Mouse (Mus musculus): Measurements from ENCODE around the gene Shmt2. TPM values are rescaled to one million over a fixed set of nuclear protein-coding genes. Genes with fewer than 3 reads are reported as not detected.

Shmt2 gene
- polyA plus RNA-seq, 1 experiment from 2014 or later = 104 TPM

- H3K4me1 ChIP-seq (ENCODE audit: control insufficient read depth, insufficient read depth, low read length) = peaks cover 78% of the 10 kb centered on the region
- no peak for ATAC-seq (ENCODE audit: insufficient number of reproducible peaks, low FRiP score, low TSS enrichment, low read depth)
- under 1% methylated on average over 42 of the region's 46 CpGs for whole genome bisulfite sequencing
Observed at GRCm38 (mm10) chr10:127511634-127512306, 10.5 kb downstream of the Shmt2 start.

GRCm38 (mm10) chr10:127510895-127511617, 11.2 kb downstream of the Shmt2 start:
- no peak overlapping the region for H3K27ac ChIP-seq (replicated peaks; ENCODE audit: low read depth, low read length)

More at GRCm38 (mm10) chr10:127511634-127512306, 10.5 kb downstream of the Shmt2 start:
- H3K36me3 ChIP-seq (ENCODE audit: control insufficient read depth, insufficient read depth, low read length) = no peaks in the 10 kb centered on the region; the same call in 1 of the 2 replicates
- H3K27ac ChIP-seq (replicated peaks; ENCODE audit: low read depth, low read length) = no peak overlapping the region
- DNase-seq (ENCODE audit: low spot score) = peak; percentile 67
- peaks cover 53% of the 10 kb centered on the region for H3K27me3 ChIP-seq (ENCODE audit: control insufficient read depth, insufficient read depth, low read length)
- peak overlapping the region; percentile 76 for H3K4me2 ChIP-seq (ENCODE audit: low read depth, severe bottlenecking)
- peak overlapping the region; percentile 37 for H3K4me3 ChIP-seq (ENCODE audit: low read depth, low read length)
- no peaks in the 10 kb centered on the region for H3K9me3 ChIP-seq (ENCODE audit: control insufficient read depth, low read length)
- H3K9ac ChIP-seq (ENCODE audit: low read length) = peak overlapping the region; percentile 55

DNA sequence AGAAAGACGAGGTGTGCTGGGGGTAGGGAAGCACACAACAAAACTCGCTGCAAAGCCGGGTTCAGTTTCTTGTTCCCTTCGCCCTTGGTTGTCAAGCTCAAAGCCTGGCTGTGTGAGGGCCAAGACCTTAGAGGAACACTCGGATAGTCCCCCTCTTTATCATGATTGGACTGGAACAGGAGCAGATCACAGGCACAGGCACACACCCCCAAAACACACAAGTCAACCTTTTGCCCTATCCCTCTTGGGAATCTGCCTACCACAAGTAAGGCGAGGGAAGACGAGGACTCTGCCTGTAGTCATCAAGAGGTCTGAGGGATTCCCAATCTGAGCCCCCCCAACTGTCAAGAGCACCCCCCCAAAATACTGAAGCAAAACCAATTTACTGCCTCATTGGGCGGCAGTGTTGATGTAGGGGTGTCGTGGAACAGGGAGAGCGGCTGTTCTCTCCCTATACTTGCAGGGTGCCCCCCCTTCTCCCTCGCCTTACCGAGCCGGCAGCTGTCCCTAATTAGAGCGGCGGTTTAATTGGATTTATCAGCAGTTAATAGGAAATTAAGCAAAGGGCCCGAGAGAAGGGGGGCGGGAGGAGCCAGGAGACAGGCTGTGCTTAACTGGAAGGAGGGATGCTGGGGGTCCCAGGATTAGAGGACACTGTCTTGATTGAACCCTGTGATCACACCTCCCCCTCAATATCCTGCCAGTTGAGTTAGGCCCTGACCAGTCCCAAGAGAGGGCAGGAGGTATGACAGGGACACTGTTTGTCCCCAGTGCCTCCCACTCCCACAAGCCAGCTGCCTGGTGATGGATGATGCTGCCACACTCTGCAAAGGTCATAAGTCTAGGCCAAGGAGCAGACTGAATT, 12.2 kb downstream of the Shmt2 start:
- Histone ChIP-seq H3K27ac (replicated peaks; ENCODE audit: low read depth, low read length) (no peak overlapping the region), H3K36me3 (ENCODE audit: control insufficient read depth, insufficient read depth, low read length) (no peaks in the 10 kb centered on the region; the same call in 1 of the 2 replicates), H3K9ac (ENCODE audit: low read length) (no peak overlapping the region), H3K27me3 (ENCODE audit: control insufficient read depth, insufficient read depth, low read length) (peaks cover 51% of the 10 kb centered on the region), H3K9me3 (ENCODE audit: control insufficient read depth, low read length) (no peaks in the 10 kb centered on the region), H3K4me1 (ENCODE audit: control insufficient read depth, insufficient read depth, low read length) (peaks cover 61% of the 10 kb centered on the region), H3K4me3 (ENCODE audit: low read depth, low read length) (peak overlapping the region; percentile 31; the same call in 1 of the 2 replicates), H3K4me2 (ENCODE audit: low read depth, severe bottlenecking) (peak overlapping the region; percentile 61)
- ATAC-seq (ENCODE audit: insufficient number of reproducible peaks, low FRiP score, low TSS enrichment, low read depth) = no peak
- 1% methylated on average over 17 of the region's 17 CpGs for WGBS
- DNase-seq (ENCODE audit: low spot score) = peak; percentile 36

More at GRCm38 (mm10) chr10:127510895-127511617, 11.2 kb downstream of the Shmt2 start:
- Histone ChIP-seq H3K4me2 (ENCODE audit: low read depth, severe bottlenecking) (peak overlapping the region; percentile 76), H3K4me3 (ENCODE audit: low read depth, low read length) (no peak overlapping the region), H3K9me3 (ENCODE audit: control insufficient read depth, low read length) (no peaks in the 10 kb centered on the region), H3K36me3 (ENCODE audit: control insufficient read depth, insufficient read depth, low read length) (no peaks in the 10 kb centered on the region; the same call in 1 of the 2 replicates), H3K9ac (ENCODE audit: low read length) (peak overlapping the region; percentile 55; the same call in 1 of the 2 replicates), H3K4me1 (ENCODE audit: control insufficient read depth, insufficient read depth, low read length) (peaks cover 71% of the 10 kb centered on the region), H3K27me3 (ENCODE audit: control insufficient read depth, insufficient read depth, low read length) (peaks cover 53% of the 10 kb centered on the region)
- ATAC-seq (ENCODE audit: insufficient number of reproducible peaks, low FRiP score, low TSS enrichment, low read depth) (no peak), DNase-seq (ENCODE audit: low spot score) (peak; percentile 70)
- WGBS = 1% methylated on average over 11 of the region's 11 CpGs

- H3K4me2 ChIP-seq (ENCODE audit: low read depth, severe bottlenecking) = peak overlapping the region; percentile 61
- H3K4me1 ChIP-seq (ENCODE audit: control insufficient read depth, insufficient read depth, low read length) = peaks cover 53% of the 10 kb centered on the region
- H3K4me3 ChIP-seq (ENCODE audit: low read depth, low read length) = peak overlapping the region; percentile 31
- H3K27ac ChIP-seq (replicated peaks; ENCODE audit: low read depth, low read length) = no peak overlapping the region
- H3K27me3 ChIP-seq (ENCODE audit: control insufficient read depth, insufficient read depth, low read length) = peaks cover 43% of the 10 kb centered on the region
- no peaks in the 10 kb centered on the region; the same call in 1 of the 2 replicates for H3K36me3 ChIP-seq (ENCODE audit: control insufficient read depth, insufficient read depth, low read length)
- peak overlapping the region; percentile 27; the same call in 1 of the 2 replicates for H3K9ac ChIP-seq (ENCODE audit: low read length)
- ATAC-seq (ENCODE audit: insufficient number of reproducible peaks, low FRiP score, low TSS enrichment, low read depth) = peak; percentile 41; the same call in 1 of the 2 replicates
- no peaks in the 10 kb centered on the region for H3K9me3 ChIP-seq (ENCODE audit: control insufficient read depth, low read length)
- DNase-seq (ENCODE audit: low spot score) = peak; percentile 98
- WGBS = 0% methylated on average over 35 of the region's 35 CpGs
Observed at GRCm38 (mm10) chr10:127509051-127509836, 13.0 kb downstream of the Shmt2 start.

DNA sequence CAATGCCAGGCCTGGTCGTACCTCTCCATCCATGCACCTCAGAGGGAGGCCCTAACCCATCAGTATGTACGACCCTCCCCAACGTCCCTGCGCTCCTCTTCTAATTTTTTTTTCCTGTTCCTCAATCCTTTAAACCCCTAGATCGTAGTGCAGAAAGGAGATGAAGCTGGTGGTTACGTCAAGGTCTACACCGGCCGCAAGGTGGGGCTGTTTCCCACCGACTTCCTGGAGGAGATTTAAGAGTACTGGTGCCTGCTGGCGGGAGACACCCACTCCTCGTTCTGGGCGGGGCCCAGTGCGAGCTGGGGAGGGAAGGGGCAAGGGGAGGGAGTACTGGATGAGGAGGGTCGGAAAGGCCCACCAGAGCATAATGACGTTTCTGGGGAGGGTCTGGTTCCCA, 14.0 kb downstream of the Shmt2 start:
- 3% methylated on average over 15 of the region's 15 CpGs for WGBS
- H3K4me3 ChIP-seq (ENCODE audit: low read depth, low read length) = no peak overlapping the region
- no peak overlapping the region for H3K27ac ChIP-seq (replicated peaks; ENCODE audit: low read depth, low read length)
- peaks cover 34% of the 10 kb centered on the region for H3K27me3 ChIP-seq (ENCODE audit: control insufficient read depth, insufficient read depth, low read length)
- H3K9ac ChIP-seq (ENCODE audit: low read length) = no peak overlapping the region
- no peak for ATAC-seq (ENCODE audit: insufficient number of reproducible peaks, low FRiP score, low TSS enrichment, low read depth)
- H3K9me3 ChIP-seq (ENCODE audit: control insufficient read depth, low read length) = no peaks in the 10 kb centered on the region
- peaks cover 45% of the 10 kb centered on the region for H3K4me1 ChIP-seq (ENCODE audit: control insufficient read depth, insufficient read depth, low read length)
- no peaks in the 10 kb centered on the region; the same call in 1 of the 2 replicates for H3K36me3 ChIP-seq (ENCODE audit: control insufficient read depth, insufficient read depth, low read length)
- 0 out of 2 replicates have a peak overlapping the region, but pooled peaks have one; percentile 10 for H3K4me2 ChIP-seq (ENCODE audit: low read depth, severe bottlenecking)
- peak; percentile 89 for DNase-seq (ENCODE audit: low spot score)

DNA sequence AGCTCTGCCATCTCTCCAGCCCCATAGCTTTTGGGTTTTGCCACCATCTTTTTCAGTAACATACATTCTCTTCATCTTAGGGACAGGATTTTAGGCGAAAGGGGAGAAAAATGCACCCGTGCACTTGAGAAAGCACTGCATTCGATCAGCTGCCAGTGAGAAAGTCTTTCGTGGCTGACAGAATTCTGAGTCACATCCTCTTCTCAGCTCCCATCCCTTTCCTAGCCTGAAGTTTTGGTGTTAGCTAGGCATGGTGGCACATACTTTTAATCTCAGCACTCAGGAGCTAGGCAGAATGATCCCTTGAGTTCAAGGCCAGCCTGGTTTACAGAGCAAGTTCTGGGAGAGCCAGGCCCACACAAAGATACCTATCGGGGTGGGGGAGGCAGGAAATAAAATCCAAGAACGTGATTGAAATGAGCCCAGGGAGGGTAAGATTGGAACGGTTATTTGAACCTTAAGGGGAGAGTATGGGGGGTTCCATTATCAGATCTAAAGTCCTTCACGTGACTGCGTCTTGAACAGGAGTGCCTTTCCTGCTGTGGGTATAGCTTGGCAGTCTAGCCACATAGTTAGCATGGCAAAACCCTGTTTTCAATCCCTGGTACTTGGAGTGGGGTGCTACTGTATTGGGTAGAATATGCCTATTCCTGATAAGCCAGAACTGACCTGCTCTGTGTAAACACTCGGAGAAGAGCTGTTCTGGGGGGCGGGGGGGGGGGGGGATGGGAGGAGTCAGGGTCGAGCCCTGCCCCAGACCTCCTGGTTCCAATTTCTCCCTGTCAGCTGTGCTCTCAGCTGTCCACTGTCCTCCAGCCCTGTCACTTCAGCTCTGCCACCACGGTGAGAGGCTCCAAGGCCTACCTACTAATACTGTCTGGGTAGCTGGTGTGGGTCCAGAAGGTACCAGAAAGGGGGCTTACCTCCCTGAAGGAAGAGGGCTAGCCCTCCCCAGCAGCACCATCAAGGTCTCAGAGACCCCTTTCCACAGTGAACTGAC, 21.1 kb downstream of the Shmt2 start, which contains the start of gene Stac3:
Stac3 (plus strand) TSS at position 793 of the 1,000 bp plus-strand sequence.
- peaks cover 11% of the 10 kb centered on the region; the same call in 1 of the 2 replicates for H3K36me3 ChIP-seq (ENCODE audit: control insufficient read depth, insufficient read depth, low read length)
- ATAC-seq (ENCODE audit: insufficient number of reproducible peaks, low FRiP score, low TSS enrichment, low read depth) = no peak

GRCm38 (mm10) chr10:127500042-127500441, 22.2 kb downstream of the Shmt2 start:
- H3K36me3 ChIP-seq (ENCODE audit: control insufficient read depth, insufficient read depth, low read length) = peaks cover 16% of the 10 kb centered on the region; the same call in 1 of the 2 replicates
- H3K4me2 ChIP-seq (ENCODE audit: low read depth, severe bottlenecking) = no peak overlapping the region
- H3K4me3 ChIP-seq (ENCODE audit: low read depth, low read length) = no peak overlapping the region
- H3K27ac ChIP-seq (replicated peaks; ENCODE audit: low read depth, low read length) = no peak overlapping the region
- no peaks in the 10 kb centered on the region for H3K9me3 ChIP-seq (ENCODE audit: control insufficient read depth, low read length)
- ATAC-seq (ENCODE audit: insufficient number of reproducible peaks, low FRiP score, low TSS enrichment, low read depth) (no peak), DNase-seq (ENCODE audit: low spot score) (no peak)
- no peaks in the 10 kb centered on the region for H3K27me3 ChIP-seq (ENCODE audit: control insufficient read depth, insufficient read depth, low read length)
- H3K4me1 ChIP-seq (ENCODE audit: control insufficient read depth, insufficient read depth, low read length) = no peaks in the 10 kb centered on the region
- 89% methylated on average over 4 of the region's 4 CpGs for WGBS
- no peak overlapping the region for H3K9ac ChIP-seq (ENCODE audit: low read length)

More for the DNA sequence above, 21.1 kb downstream of the Shmt2 start, which contains the start of gene Stac3:
- H3K4me3 ChIP-seq (ENCODE audit: low read depth, low read length) = no peak within 1 kb of the TSS
- DNase-seq (ENCODE audit: low spot score) = no peak
- H3K27me3 ChIP-seq (ENCODE audit: control insufficient read depth, insufficient read depth, low read length) = no peaks in the 10 kb centered on the region
- H3K9me3 ChIP-seq (ENCODE audit: control insufficient read depth, low read length) = no peaks in the 10 kb centered on the region
- 73% methylated on average over 12 of the region's 13 CpGs for WGBS
- H3K27ac ChIP-seq (replicated peaks; ENCODE audit: low read depth, low read length) = no peak within 1 kb of the TSS
- H3K4me1 ChIP-seq (ENCODE audit: control insufficient read depth, insufficient read depth, low read length) = no peaks in the 10 kb centered on the region
- H3K4me2 ChIP-seq (ENCODE audit: low read depth, severe bottlenecking) = no peak within 1 kb of the TSS
- H3K9ac ChIP-seq (ENCODE audit: low read length) = 0 out of 2 replicates have a peak within 1 kb of the TSS, but pooled peaks have one; percentile 17
